Mouse (Mus musculus) right cerebral cortex, postnatal 25 days (tissue): Measurements from ENCODE around the gene Xpo1.
"Not testable (repeated sequence)": the region's sequence is repeated elsewhere in the genome, so short reads cannot be mapped to it uniquely, and the experiment has no call there.

Source experiments
- DNase-seq: peaks from one replicate; pipeline ENCODE4 v3.0.0; 2022

The Xpo1 gene

DNA sequence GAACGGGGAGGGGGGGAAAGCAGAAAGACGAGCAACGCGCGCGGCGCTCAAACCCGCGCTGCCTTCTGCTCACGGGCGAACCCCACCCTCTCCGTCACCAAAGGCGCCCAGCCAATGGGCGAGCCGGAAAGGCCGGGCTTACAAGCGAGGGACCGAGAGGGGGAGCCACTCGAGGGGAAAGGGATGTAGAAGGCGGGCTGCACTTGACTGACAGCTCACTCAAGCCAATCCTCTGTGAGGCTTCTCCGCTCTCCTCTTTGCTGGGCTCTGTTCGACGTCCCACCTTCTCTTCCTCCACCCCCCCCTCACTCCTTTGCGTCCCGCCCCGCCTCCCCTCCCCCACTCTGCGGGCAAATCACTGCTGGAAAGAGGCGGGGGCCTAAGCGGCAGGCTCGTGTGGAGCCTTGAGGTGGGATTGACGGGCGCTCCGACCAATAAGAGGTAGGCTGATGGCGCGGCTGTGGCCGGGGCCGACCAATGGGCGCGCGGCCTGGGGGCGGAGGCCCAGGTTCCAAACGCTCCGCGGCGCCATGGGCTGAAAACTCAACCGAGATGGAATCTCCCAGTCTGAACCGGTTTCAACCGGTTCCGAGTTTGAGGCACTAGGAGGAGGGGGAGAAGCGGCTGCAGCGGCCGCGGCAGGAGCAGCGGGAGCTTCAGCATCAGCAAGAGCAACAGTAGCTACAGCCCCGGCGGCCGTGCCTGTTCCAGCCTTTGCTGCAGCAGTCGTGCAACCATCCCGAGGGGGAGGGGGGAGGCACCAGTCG, at the start of gene Xpo1:
Xpo1 (plus strand) TSS at position 615 of the 767 bp plus-strand sequence.
- peak; percentile 100 for DNase-seq

DNA sequence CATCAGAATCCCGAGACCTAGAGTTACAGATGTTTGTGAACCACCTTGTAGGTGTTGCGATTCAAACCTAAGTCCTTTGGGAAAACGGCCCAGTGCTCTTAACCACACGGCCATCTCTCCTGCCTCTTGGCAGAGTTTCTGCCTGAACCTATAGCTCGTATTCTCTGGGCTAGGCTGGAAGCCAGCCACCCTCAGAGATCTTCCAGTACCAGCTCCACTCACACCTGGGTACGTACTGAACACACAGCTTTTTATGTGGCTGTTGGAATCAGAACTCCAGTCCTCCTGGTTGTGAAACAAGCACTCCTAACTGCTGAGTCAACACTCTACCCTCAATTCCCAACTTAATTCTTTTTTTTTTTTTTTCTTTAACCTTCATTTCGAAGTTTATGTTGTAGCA, 46.1 kb upstream of the Xpo1 start:
- DNase-seq, result no peak

GRCm38 (mm10) chr11:23210590-23211510, 45.0 kb upstream of the Xpo1 start:
- DNase-seq, result no peak

- DNase-seq, result no peak
Observed at GRCm38 (mm10) chr11:23217430-23217829, 38.4 kb upstream of the Xpo1 start.

DNA sequence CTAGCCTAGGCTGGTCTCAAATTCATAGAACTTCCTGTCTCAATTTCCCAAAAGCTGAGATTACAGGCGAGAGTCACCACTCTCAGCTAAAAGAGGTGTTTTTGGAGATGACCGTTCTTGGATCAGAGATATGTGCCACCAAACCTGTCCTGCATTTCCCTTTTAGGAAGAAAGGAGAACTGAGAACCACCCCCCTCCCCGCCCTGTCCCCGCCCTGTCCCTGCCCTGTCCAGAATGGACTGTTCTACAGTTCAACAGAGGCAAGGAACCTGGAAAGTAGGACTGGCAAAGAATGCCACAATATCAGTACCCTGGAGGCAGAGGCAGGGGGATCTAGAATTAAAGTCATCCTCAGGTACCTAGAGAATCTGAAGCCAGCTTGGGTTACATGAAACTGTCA, 19.8 kb upstream of the Xpo1 start:
- no peak for DNase-seq

DNA sequence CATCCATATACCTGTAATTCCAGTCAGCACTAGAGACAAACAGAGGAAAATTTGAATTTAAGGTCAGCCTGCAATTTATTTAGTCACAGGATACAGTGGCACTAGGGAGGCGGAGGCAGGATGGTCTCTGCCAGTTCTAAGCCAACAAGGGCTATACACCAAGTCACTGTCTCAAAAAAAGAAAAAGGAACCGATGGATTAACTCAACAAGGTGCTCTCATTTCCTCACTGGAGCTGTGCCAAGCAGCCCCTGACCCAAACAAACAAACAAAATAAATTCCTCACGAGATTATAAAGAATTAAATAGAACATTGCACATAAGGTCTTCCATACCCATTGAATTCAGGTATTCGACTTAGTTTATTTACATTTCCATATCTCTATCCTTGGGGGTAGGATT, 1.9 kb upstream of the Xpo1 start:
- DNase-seq, result no peak

DNA sequence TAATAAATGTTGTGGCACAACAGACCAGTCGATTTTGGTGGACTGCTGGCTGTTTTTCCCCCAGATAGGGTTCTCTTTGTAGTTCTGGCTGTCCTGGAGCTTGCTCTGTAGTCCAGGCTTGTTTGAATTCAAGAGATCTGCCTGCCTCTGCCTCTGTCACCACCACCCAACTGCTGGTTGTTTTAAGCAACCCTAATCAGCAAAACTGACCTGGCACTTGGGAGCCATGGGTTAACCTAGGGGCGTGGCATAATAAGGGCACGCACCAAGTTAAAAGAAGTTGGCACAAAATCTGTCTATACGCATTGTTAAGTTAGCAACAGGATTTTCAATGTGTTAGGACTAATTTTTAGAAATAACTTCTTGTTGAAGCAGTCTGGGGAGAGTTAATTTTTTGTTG, 1.3 kb upstream of the Xpo1 start:
- no peak for DNase-seq

GRCm38 (mm10) chr11:23255053-23255426, 801 bp upstream of the Xpo1 start:
- DNase-seq, result no peak

DNA sequence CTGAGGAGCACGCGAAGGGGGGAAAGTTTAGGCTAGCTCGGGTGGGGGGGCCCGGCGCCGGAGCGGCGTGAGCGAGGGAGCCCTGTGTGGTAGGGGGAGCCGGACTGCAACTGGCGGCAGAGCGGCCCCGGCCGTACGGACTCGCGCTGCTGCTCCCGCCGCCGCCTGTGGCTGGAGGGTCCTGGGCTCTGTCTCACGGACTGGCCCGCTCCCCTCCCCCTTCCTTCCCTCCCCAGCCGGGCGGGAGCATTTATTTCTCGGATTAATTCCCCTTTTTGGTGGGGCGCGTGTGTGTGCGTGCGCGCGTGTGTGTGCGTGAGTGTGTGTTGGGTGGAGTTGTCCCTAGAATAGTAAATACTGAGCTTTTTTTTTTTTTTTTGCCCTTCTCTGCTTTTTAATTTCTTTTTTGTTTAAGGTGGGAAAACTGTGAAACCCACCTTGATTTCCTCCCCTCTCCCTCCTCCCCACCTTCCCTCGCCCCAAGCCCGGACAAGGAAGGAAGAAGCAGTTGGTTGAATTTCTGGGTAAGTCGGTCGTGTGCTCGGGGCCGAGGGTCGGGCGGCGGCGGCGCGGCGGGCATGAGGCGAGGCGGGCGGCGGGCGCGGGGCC, 457 bp downstream of the Xpo1 start:
- DNase-seq, result no peak

- peak; percentile 72 for DNase-seq
Observed at GRCm38 (mm10) chr11:23256803-23257704, 1.2 kb downstream of the Xpo1 start.

GRCm38 (mm10) chr11:23259073-23259472, 3.2 kb downstream of the Xpo1 start:
- no peak for DNase-seq

GRCm38 (mm10) chr11:23259481-23259880, 3.6 kb downstream of the Xpo1 start:
- no peak for DNase-seq

DNA sequence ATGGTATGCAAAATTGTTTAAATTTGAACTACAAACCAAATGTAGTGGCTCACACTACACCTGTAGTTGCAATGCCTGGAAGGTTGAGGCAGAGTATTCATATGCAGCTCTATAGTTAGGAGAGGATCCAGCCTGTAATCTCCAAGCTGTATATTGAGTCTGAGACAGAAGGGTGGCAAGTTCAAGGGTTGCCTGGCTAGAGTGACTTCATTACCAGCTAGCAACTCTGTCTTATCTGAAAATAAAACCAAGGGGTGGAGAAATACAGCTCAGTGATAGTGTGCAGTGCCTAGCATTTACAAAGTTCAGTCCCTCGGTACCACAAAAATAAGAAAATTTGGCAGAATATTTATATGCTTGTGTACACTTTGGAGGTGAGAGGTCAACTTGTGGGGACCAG, 4.3 kb downstream of the Xpo1 start:
- DNase-seq, result no peak

GRCm38 (mm10) chr11:23261490-23261889, 5.6 kb downstream of the Xpo1 start:
- no peak for DNase-seq

DNA sequence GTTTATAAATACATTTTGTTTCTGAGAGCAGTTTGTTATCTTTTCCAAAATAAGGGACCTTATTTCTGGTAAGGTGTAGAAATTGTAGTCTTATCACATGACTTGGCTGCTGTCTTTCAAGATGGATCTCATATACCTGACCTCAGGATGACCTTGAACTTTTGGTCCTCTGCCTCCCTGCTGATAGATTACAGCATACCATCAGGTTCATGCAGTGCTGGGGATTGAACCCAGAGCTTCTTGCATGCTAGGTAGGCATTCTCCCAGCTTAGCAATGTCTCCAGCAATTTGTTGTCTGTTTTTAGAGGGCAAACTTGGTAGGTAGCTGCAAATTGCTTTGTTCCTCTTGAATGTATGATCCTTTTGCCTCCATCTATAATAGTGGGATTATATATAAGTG, 9.1 kb downstream of the Xpo1 start:
- no peak for DNase-seq

DNA sequence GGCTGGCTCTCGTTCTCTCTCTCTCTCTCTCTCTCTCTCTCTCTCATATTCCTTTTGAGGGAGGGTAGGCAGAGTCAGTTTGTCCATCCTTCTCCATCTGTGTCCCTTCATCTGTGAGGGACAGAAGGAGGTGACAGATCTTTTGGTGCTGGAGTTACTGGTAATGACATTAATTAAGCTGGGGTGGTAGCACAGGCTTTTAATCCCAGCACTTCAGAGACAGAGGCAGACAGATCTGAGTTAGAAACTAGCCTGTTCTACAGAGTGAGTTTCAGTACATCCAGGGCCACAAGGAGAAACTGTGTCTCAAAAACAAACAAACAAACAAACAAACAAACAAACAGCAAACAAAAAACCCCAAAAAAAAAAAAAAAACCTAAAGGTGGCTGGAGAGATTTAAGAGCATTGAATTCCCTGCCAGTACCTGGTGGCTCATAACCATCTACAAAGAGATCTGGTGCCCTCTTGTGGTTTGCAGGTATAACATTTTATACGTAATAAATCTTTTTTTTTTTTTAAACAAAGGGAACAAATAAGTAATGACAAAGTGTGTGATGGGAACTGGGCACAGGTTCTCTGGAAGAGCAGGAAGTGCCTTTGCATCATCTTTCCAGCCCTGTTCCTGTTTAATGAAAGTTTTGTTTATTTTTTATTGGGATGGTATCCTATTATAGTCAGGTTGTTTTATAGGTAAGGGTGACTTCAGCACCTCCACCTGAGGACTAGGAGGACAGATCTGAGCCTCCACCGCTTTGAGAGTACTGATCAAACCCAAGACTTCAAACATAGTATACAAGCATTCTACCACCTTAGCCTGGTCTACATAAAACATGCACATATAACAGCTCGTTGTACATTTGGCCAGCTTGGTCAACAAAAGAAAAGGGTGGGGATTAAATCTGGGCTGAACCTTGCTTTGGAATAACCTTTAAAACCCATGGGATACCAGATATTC, 16.2 kb downstream of the Xpo1 start:
- DNase-seq, result no peak

DNA sequence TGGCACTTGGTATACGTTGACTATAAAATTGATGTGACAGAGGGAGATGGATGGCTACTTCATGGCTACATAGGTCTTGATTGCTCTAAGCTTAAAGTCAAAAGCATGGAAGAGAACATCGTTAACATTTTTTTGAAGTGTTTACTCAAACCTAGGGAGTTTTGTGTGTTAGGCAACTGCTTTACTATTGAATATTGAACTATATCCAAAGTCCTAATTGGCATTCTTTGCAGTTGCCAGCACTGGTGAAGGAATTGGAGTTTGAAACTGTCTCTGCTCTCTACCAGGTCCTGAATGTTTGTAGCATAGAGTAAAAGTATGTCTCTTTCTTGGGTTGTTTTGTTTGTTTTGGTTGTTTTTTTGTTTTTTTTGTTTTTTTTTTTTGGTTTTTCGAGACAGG, 19.9 kb downstream of the Xpo1 start:
- no peak for DNase-seq

DNA sequence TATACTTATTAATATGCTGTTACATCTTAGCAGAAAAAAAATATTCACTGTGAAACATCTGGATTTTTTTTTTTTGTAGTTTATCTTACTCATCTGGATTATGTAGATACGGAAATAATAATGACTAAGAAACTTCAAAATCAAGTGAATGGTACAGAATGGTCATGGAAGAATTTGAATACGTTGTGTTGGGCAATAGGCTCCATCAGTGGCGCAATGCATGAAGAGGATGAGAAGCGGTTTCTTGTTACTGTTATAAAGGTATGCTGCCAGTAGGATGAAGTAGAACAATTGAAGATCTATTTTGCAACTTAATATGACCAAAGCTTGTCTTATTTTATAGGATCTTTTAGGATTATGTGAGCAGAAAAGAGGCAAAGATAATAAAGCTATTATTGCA, 28.6 kb downstream of the Xpo1 start:
- no peak for DNase-seq

GRCm38 (mm10) chr11:23288866-23289265, 33.0 kb downstream of the Xpo1 start:
- not testable (repeated sequence) for DNase-seq

DNA sequence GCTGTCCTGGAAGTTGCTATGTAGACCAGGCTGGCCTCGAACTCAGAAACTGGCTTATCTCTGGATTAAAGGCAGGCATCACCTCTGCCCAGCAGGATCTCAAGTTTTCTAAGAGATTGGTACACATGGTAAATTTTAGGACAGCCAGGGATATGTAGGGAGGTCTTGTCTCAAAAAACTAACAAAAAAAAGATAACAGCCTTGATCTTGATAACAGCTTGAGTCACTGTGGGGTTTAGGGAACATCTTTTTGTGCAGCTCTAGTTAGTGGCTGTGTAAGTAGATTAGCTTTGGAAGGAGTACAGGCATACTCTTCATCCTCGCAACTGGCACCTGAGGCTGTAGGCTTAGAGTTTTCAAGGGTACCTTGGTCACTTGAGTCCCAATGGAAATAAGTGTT, 41.5 kb downstream of the Xpo1 start:
- DNase-seq, result no peak

- DNase-seq, result no peak
Observed at GRCm38 (mm10) chr11:23298301-23298700, 42.5 kb downstream of the Xpo1 start.
